Mouse (Mus musculus): ENCODE measurements around the gene Gm5935. TPM values are rescaled to one million over a fixed set of nuclear protein-coding genes. Genes with fewer than 3 reads are reported as not detected.

Gm5935 gene
- not detected in 2 replicates for polyA plus RNA-seq (2012; rRNA removed)

DNA sequence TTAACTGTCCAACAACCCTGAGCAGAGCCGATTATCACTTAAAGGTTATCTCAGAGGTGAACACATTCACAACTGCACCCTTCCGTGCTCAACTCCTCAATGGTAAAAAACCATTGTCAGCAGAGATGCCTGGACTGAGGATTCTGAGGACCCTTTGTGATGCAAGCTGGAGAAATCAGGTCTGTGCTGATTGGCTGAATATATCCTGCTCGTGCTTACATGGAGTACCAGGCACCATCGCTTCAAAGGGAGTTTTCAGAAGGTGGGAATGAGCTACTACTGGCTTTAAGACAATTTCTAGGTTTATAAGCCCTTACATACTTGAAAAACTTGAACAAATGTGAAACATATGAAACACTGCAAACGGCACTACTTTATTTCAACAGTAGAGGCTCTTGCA, at the start of gene Gm5935:
Gene Gm5935, minus strand, starts transcription at position 101 of the 400 bp plus-strand sequence.

Other genes starting within 250 kb of the Gm5935 start
- gene Gm4297, start 200.3 kb downstream of the Gm5935 start, polyA plus RNA-seq (2012; rRNA removed), result not detected in 2 replicates

All from liver, embryonic 18 days (tissue).